Mouse (Mus musculus): ENCODE data around the gene Xpnpep2.

The Xpnpep2 gene

DNA sequence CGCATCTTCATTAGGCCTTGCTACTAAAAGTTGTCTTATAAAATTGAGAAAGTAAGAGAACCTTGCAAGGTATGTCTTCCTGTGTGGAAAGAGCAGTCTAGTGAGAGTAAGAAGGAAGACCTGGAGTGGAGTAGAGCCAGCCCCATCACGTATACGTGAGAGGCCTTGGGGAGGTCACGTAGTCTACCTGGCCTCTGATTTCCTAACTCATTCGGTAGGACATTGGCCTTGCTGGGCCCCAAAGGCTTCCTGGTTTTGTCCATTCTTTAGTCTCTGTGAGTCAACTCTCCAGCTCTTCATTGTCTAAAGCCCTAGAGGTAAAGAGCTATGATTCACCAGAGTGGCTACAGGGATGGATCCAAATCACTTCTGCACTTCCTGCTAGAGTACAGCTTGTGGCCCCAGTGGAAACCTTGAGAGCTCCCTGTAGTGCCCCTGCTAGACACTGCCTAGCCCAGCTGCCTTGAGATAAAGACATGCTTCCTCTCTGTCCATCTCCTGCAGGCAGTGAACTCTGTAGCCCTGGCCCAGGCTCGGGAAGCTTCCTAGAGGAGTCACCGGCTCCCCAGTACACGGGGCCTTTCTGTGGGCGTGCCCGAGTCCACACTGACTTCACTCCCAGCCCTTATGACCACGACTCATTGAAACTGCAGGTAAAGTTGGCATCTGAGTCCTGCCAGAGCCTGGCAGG, 49.8 kb downstream of the Xpnpep2 start:
- no peak for DNase-seq (ENCODE audit: low spot score)

DNA sequence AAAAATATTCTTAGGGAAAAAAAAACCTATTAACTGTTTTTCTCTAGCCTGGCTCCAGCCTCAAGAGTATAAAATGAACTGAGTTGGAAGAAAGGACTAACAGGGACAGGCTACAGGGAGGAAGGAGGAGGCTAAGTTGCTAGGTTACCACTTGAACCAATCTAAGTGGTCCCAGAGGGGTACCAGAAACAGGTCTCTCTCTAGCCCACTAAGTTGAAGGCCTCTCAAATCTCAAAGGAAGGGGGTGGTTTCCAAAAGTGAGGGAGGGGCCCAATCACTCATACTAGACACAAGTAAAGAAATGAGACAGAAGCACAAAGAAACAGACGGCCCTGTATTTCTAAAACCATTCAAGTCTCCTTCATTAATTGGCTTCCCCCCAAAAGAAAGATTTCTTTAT, 61.4 kb downstream of the Xpnpep2 start:
- DNase-seq (ENCODE audit: low spot score): no peak

DNA sequence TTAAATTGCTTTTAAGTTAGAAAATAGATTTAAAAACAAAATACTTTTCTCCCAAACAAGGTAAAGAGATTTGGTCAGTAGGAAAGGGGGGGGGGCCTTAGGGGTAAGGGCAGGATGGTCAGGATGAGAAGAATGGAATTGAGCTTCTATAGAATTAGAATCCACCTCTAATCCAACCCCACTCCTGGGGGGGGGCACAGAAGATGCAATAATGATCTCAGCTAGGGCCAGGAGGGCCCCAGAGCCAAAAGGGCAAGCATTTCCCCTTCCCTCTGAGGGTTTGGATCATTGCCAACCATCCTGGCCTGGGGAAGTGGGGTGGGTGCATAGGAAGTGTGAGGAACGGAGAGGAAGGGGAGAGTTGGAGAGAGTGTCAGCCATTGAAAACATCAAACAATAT, 61.8 kb downstream of the Xpnpep2 start:
- DNase-seq (ENCODE audit: low spot score): no peak

- no peak for DNase-seq (ENCODE audit: low spot score)
Measured at GRCm38 (mm10) chrX:48181844-48182243, 73.3 kb downstream of the Xpnpep2 start.

DNA sequence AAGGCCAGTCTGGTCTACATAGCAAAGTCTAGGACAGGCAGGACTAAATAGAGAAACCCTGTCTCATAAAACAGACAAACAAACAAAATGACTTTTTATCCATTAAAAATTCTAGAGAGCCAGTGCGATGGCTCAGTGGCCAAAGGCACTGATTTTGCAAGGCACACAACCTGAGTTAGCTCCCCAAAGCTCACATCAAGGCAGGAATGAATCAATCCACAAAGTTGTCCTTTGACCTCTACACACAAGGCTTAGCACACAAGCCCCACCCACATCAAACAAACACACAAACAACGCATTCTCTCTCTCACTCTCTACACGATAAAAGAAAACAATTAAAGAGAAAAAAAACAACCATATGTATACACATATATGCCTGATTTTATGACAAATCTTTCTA, 76.2 kb downstream of the Xpnpep2 start:
- DNase-seq (ENCODE audit: low spot score): no peak
